Mouse (Mus musculus) liver, embryonic 13.5 days (tissue): ENCODE data around the gene Gm10837. TPM values are rescaled to one million over a fixed set of nuclear protein-coding genes. Genes with fewer than 3 reads are reported as not detected.
A peak's percentile ranks its signal among the peaks of the same experiment; 100 is the strongest.

Source experiments
- ATAC-seq: fragments of 200-750 bp; cut with Nextera tagmentation; 2 replicates; pipeline ENCODE4 v1.8.0; 2017; ENCODE audit warnings: low read depth, mild to moderate bottlenecking, moderate number of reproducible peaks, moderate library complexity
- DNase-seq: peaks from one replicate; pipeline ENCODE4 v3.0.0; 2022
- H3K27ac ChIP-seq: fragments of 300-500 bp; sonication (generic); 2 replicates; pipeline ENCODE4 v1.5.1; 2015; ENCODE audit warnings: moderate library complexity, mild to moderate bottlenecking, inconsistent platforms
- H3K27me3 ChIP-seq: fragments of 300-500 bp; sonication (generic); 2 replicates; pipeline ENCODE4 v1.6.1; 2015; ENCODE audit warnings: mild to moderate bottlenecking, inconsistent platforms
- H3K36me3 ChIP-seq: fragments of 300-500 bp; sonication (generic); 2 replicates; pipeline ENCODE4 v1.6.1; 2015; ENCODE audit warnings: mild to moderate bottlenecking, inconsistent platforms
- H3K4me1 ChIP-seq: fragments of 300-500 bp; sonication (generic); replicated peaks from 2 replicates; pipeline ENCODE4 v1.6.1; 2015; ENCODE audit warnings: inconsistent platforms
- H3K4me2 ChIP-seq: fragments of 300-500 bp; sonication (generic); 2 replicates; pipeline ENCODE4 v1.6.1; 2015; ENCODE audit warnings: inconsistent platforms, mild to moderate bottlenecking, moderate library complexity
- H3K4me3 ChIP-seq: fragments of 300-500 bp; sonication (generic); replicated peaks from 2 replicates; pipeline ENCODE4 v1.5.1; 2015; ENCODE audit warnings: mild to moderate bottlenecking, inconsistent platforms
- H3K9ac ChIP-seq: fragments of 300-500 bp; sonication (generic); 2 replicates; pipeline ENCODE4 v1.6.1; 2015; ENCODE audit warnings: mild to moderate bottlenecking, inconsistent platforms
- H3K9me3 ChIP-seq: fragments of 300-500 bp; sonication (generic); replicated peaks from 2 replicates; pipeline ENCODE4 v1.6.1; 2016; ENCODE audit warnings: inconsistent platforms
- WGBS: fragments of 180-500 bp; shearing (Covaris S2); methylation state at CpG from one replicate; pipeline ENCODE4 v1.1.7; 2015; ENCODE audit not compliant: insufficient replicate concordance; 5-methylcytosine and 5-hydroxymethylcytosine counted together
- polyA plus RNA-seq: library from polyadenylated mRNA; unstranded; fragments of >200 nt; fragmentation: Nextera tagmentation; extraction: Ambion mirVana; gene quantifications from 2 replicates; pipeline ENCODE4 v1.2.1, GENCODE M21; 2015

Gene Gm10837
- polyA plus RNA-seq, 1 experiment from 2014 or later = not detected

DNA sequence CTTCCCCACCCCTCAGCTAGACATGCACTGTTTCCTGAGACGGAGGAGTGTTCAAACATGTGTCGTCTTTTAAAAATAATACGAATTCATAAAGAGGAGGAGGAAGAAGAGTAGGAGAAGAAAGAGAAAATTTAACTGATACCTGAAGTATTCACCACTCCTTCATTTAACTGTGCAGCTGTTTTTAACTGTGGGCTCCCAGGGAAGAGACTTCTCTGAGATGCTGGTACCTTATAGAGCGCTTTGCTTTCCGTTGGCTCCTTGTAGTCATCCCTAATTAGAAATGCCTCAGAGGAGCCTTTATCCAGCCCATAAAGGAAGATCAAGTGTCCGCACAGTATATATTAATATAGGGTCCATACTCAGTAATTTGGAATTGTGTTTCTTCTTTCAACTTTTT lies 1.1 kb downstream of the Gm10837 start:
- no peak overlapping the region for H3K4me2 ChIP-seq
- no peak overlapping the region for H3K9ac ChIP-seq
- DNase-seq = no peak
- no peaks in the 10 kb centered on the region; the same call in 1 of the 2 replicates for H3K4me1 ChIP-seq
- H3K4me3 ChIP-seq = no peak overlapping the region
- no peaks in the 10 kb centered on the region for H3K9me3 ChIP-seq
- no peaks in the 10 kb centered on the region for H3K36me3 ChIP-seq
- peaks cover 62% of the 10 kb centered on the region for H3K27me3 ChIP-seq
- no peak overlapping the region for H3K27ac ChIP-seq
- WGBS = 60% methylated on average over 6 of the region's 6 CpGs
- no peak for ATAC-seq

DNA sequence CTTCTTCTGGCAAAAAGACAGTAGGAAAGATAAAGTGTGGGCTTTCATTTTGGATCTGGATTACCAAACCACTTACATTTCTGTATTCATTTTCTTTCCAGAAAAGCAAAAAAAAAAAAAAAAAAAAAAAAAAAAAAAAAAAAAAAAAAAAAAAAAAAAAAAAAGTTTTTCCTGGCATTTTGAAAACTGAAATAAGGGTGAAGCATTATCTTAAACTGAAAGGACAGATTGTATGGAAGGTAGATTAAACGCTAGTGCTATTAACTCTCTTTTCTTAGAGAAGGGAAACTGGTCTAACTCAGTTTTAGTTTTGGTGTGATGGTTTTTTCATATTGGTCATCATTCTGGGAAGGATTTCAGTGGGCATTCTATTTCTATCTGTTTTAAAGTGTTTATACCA lies 1.6 kb downstream of the Gm10837 start:
- WGBS = 60% methylated on average over 1 of the region's 1 CpGs

DNA sequence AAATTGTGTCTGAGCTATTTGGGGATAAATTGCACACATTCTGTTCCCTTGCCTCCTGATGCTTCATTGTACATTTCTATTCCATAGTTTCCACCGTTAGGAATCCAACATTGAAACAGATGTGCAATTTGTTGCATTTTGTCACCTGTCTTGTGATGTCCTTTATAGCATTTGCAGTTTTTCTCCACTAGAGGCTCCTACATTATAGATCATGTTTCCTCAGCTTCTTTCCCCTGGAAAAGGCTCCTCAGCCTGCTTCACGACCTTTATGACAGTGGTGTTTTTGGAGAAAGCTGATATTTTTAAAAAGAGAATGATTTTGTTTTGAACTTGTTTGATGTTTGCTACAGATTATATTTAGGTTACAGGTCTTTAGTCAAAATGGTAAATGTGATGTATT lies 18.7 kb downstream of the Gm10837 start:
- no peak for ATAC-seq
- Histone ChIP-seq H3K9me3 (no peaks in the 10 kb centered on the region), H3K4me3 (no peak overlapping the region), H3K9ac (no peak overlapping the region), H3K4me2 (no peak overlapping the region), H3K27ac (no peak overlapping the region), H3K36me3 (no peaks in the 10 kb centered on the region), H3K4me1 (no peaks in the 10 kb centered on the region), H3K27me3 (peaks cover 10% of the 10 kb centered on the region)
- 17% methylated on average over 2 of the region's 2 CpGs for WGBS
- no peak for DNase-seq

More for the DNA sequence above, 1.6 kb downstream of the Gm10837 start:
- H3K27me3 ChIP-seq = peaks cover 58% of the 10 kb centered on the region
- H3K36me3 ChIP-seq = no peaks in the 10 kb centered on the region
- H3K9ac ChIP-seq = no peak overlapping the region
- ATAC-seq (no peak), DNase-seq (no peak)
- H3K9me3 ChIP-seq = no peaks in the 10 kb centered on the region
- no peak overlapping the region for H3K4me3 ChIP-seq
- no peak overlapping the region for H3K4me2 ChIP-seq
- H3K27ac ChIP-seq = no peak overlapping the region
- no peaks in the 10 kb centered on the region; the same call in 1 of the 2 replicates for H3K4me1 ChIP-seq

DNA sequence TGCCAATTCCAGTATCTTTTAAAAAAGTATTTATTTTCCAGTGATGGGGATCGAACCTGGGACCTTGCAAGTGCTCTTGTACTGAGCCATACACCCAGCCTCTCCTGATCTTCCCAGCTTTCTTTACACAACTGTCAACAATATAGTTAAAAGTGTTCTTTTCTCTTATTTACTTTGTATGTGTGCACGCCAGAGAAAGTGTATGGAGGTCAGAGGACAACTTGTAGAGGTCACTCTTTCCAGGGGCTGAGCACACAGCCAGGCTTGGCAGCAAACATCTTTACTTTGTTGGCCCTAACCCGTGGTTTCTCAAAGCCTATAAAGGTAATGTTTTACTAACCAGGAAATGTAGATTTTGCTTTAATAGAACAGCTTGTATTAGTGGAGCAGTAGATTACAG lies 21.1 kb downstream of the Gm10837 start:
- ATAC-seq (peak; percentile 36; the same call in 1 of the 2 replicates), DNase-seq (no peak)
- 44% methylated on average over 3 of the region's 3 CpGs for WGBS
- no peak overlapping the region for H3K4me3 ChIP-seq
- H3K9ac ChIP-seq = no peak overlapping the region
- no peak overlapping the region for H3K27ac ChIP-seq
- H3K36me3 ChIP-seq = no peaks in the 10 kb centered on the region
- no peak overlapping the region for H3K4me2 ChIP-seq
- peaks cover 16% of the 10 kb centered on the region for H3K27me3 ChIP-seq
- H3K9me3 ChIP-seq = no peaks in the 10 kb centered on the region
- H3K4me1 ChIP-seq = no peaks in the 10 kb centered on the region

DNA sequence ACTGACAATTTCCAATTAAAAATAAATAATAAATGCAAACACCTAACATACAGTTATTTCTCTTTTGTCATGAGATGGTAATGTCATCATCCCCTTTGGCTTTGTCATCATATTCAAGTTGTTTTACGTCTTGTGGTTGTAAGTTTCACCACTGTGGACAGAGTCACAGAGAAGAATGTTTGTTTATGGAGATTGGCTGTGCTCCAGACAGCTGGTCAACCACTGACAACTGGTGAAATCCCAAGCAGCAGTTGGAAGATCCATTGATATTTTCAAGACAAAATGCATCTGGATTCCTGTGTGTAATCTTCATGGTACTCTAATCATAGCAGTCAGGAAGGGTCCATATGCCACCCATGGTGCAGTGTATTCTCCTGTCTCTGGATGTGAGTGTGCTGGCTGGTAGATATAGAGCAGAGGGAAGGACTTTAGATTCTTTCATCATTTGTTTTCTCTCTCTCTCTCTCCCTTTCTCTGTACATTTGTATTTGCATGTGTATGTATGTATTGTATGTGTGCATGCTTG lies 23.2 kb downstream of the Gm10837 start:
- 24% methylated on average over 1 of the region's 1 CpGs for WGBS
- ATAC-seq = no peak

DNA sequence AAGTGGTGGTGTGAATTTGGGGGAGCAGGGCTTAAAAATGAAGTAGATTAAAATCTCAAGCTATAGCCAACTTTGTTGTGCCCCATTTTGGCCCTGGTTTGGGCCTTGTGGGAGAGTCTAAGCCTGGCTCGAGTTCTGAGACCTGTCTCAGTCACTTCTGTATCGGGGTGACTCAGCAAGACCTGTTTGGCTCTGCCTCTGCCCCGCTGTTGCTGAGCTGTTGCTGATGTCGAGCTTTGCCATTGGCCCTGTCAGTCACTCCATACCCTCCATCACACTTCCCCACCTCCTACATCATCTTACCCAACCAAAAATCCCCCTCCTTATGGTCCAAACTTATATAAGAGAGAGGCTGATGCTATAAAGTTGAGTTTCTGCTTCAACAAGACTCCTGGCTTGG lies 38.1 kb downstream of the Gm10837 start:
- Histone ChIP-seq H3K27me3 (no peaks in the 10 kb centered on the region), H3K9me3 (no peaks in the 10 kb centered on the region), H3K27ac (no peak overlapping the region), H3K36me3 (no peaks in the 10 kb centered on the region), H3K9ac (no peak overlapping the region), H3K4me2 (no peak overlapping the region), H3K4me1 (peaks cover 2% of the 10 kb centered on the region), H3K4me3 (no peak overlapping the region)
- WGBS = 56% methylated on average over 4 of the region's 4 CpGs
- ATAC-seq = no peak
- no peak for DNase-seq

More for the DNA sequence above, 23.2 kb downstream of the Gm10837 start:
- Histone ChIP-seq H3K27ac (no peak overlapping the region), H3K4me1 (no peaks in the 10 kb centered on the region), H3K9ac (no peak overlapping the region), H3K9me3 (no peaks in the 10 kb centered on the region), H3K4me2 (no peak overlapping the region), H3K4me3 (no peak overlapping the region), H3K27me3 (peaks cover 16% of the 10 kb centered on the region), H3K36me3 (no peaks in the 10 kb centered on the region)
- DNase-seq = no peak

DNA sequence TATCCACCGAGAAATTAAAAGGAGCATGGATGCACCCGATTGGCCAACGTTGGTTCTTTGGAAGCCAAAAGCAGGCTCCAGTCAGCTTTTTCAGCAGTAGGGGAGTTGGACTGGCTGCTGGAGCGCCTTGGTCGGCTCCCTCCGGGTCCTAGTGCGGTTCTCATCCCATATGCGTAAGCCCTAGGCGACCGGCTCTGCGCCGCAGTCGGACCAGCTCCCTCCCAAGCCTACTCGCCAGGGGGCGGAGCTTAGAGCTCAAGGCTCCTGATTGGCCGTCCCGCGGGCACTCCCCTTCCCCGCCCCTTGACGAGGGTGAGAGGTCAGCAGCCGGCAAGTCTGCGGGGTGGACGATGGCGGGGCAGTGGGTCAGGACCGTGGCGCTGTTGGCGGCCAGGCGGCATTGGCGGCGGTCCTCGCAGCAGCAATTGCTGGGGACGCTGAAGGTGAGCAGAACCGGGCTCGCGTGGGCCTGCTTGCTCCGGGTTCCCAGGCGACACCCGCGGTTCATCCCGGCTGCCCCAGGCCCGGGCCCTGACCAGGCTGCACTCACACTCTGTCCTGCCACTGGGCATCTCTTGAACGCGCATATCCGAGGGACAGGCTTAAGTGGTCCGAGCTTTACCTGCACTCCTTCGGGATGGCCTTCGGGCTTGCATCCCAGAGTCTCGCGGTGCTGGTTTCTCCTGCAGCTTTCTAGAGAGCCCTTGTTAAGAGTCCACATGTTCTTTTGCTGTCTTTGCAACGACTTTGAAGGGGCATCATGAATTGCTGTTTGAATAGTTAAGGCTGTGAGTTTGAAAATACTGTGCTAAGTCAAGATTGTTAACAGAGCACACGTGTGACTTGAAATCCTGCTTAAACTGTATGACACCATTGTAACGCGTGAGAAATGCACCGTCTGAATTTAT lies 43.9 kb downstream of the Gm10837 start, which contains the start of gene Pcca:
Gene Pcca (plus strand): TSS at position 308 of the 908 bp plus-strand sequence.
- H3K27me3 ChIP-seq = no peaks in the 10 kb centered on the region
- ATAC-seq (peak; percentile 100), DNase-seq (peak; percentile 93)
- no peaks in the 10 kb centered on the region for H3K36me3 ChIP-seq
- H3K9ac ChIP-seq = peak within 1 kb of the TSS; percentile 77
- H3K4me1 ChIP-seq = peaks cover 14% of the 10 kb centered on the region
- WGBS = 2% methylated on average over 54 of the region's 54 CpGs
- H3K4me2 ChIP-seq = peak within 1 kb of the TSS; percentile 92
- no peaks in the 10 kb centered on the region for H3K9me3 ChIP-seq
- H3K27ac ChIP-seq = peak within 1 kb of the TSS; percentile 59; the same call in 1 of the 2 replicates
- peak within 1 kb of the TSS; percentile 77 for H3K4me3 ChIP-seq

DNA sequence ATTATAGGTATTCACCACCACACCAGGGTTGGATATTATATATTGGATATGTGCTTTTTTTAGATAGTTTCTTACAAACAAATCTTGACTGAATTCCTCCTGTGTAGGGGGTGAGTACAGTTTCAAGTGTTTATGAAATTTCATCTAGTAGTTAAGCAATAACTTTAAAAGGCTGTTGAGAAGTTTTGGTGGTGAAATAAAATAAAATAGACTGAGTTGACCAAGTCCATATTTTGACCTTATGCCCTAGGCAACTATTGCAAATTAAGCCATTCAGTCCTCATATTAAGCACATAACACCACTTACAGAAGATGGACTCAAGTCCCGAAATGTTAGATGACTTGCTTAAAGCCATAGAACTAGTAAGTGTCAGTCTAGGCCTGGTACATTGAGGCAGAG lies 45.6 kb downstream of the Gm10837 start:
- Histone ChIP-seq H3K4me2 (no peak overlapping the region), H3K36me3 (no peaks in the 10 kb centered on the region), H3K4me3 (no peak overlapping the region), H3K27me3 (no peaks in the 10 kb centered on the region), H3K27ac (no peak overlapping the region), H3K9me3 (no peaks in the 10 kb centered on the region), H3K9ac (no peak overlapping the region), H3K4me1 (peaks cover 14% of the 10 kb centered on the region)
- WGBS = 71% methylated on average over 1 of the region's 1 CpGs
- ATAC-seq (no peak), DNase-seq (no peak)

Other genes with a start within 250 kb of the Gm10837 start
- not detected in 2 replicates for gene Gm5089, start 39.5 kb upstream of the Gm10837 start, polyA plus RNA-seq
- gene Zic5, start 24.9 kb upstream of the Gm10837 start, polyA plus RNA-seq = 0.02 TPM in 1 of 2 replicates, not detected in the other
- not detected in 2 replicates for gene Zic2, start 15.2 kb upstream of the Gm10837 start, polyA plus RNA-seq
- gene Pcca, start 43.7 kb downstream of the Gm10837 start, polyA plus RNA-seq = 12.6 and 13.2 TPM in 2 replicates